Mouse (Mus musculus) embryonic facial prominence, embryonic 10.5 days (tissue): ENCODE measurements around the gene Creb3. TPM values are rescaled to one million over a fixed set of nuclear protein-coding genes. Genes with fewer than 3 reads are reported as not detected.
A peak's percentile ranks its signal among the peaks of the same experiment; 100 is the strongest.

Experiments
- DNase-seq: peaks from one replicate; pipeline ENCODE4 v3.0.0-alpha.2; 2017; ENCODE audit warnings: low spot score
- H3K27ac ChIP-seq: fragments of 300-500 bp; sonication (generic); replicated peaks from 2 replicates; pipeline ENCODE4 v1.5.1; 2016; ENCODE audit warnings: mild to moderate bottlenecking
- H3K27me3 ChIP-seq: fragments of 300-500 bp; sonication (generic); replicated peaks from 2 replicates; pipeline ENCODE4 v1.6.1; 2016; ENCODE audit warnings: low read depth, mild to moderate bottlenecking; ENCODE audit not compliant: poor library complexity, severe bottlenecking
- H3K36me3 ChIP-seq: fragments of 300-500 bp; sonication (generic); replicated peaks from 2 replicates; pipeline ENCODE4 v1.6.1; 2016; ENCODE audit warnings: mild to moderate bottlenecking, moderate library complexity
- H3K4me1 ChIP-seq: fragments of 300-500 bp; sonication (generic); 2 replicates; pipeline ENCODE4 v1.6.1; 2016
- H3K4me3 ChIP-seq: fragments of 300-500 bp; sonication (generic); 2 replicates; pipeline ENCODE4 v1.5.1; 2016; ENCODE audit warnings: mild to moderate bottlenecking, moderate library complexity
- H3K9me3 ChIP-seq: fragments of 300-500 bp; sonication (generic); 2 replicates; pipeline ENCODE4 v1.6.1; 2016; ENCODE audit warnings: mild to moderate bottlenecking
- WGBS: fragments of 180-500 bp; shearing (Covaris S2); methylation state at CpG from one replicate; pipeline ENCODE4 v1.1.7; 2016; 5-methylcytosine and 5-hydroxymethylcytosine counted together
- polyA plus RNA-seq: library from polyadenylated mRNA; unstranded; fragments of >200 nt; fragmentation: Nextera tagmentation; extraction: Ambion mirVana; gene quantifications from 2 replicates; pipeline ENCODE4 v1.2.1, GENCODE M21; 2016

The Creb3 gene
- polyA plus RNA-seq, result 35.7 and 36.0 TPM in 2 replicates

DNA sequence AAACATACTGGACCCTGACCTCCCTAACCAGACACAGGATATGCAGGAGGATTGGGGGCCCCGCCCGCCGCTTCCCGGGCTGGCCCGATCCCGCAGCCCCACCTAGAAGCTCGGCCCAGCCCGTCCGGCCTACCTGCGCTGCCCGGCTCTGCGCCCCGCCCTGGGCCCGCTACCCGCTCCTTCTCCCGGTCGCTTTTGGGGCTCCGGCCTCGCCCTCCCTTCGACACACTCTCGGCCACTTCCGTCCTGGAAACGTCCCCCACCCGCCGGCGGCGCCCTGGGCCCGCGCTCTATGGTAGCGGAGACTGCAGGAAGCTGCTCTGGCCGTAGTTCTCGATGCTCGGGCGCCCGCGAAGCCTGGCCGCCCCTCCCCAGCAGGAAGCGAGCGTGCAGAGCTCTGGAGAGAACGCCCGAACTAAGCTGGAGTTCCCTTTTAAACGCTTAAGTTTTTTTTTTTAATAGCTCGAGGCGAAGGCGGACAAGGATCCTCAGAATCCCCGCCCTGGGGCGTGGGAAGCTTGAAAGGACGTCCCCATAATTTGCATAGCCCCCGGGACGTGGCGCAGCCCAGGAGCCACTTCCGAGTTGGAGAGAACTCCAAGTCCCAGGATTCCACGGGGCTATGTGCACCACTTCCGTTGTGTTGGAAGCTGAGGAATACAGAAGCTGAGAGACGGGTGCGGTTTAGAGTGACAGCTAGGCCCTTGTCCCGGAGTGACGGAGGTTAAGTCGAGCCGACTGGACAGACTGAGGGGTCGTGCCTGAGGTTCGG is at the start of gene Creb3, which contains the start of gene Tln1:
Creb3 (plus strand) TSS at position 336 of the 772 bp plus-strand sequence.
Tln1 (minus strand) TSS at position 695 of the 772 bp plus-strand sequence.
- under 1% methylated on average over 62 of the region's 62 CpGs for WGBS
- peaks cover 58% of the 10 kb centered on the region for H3K4me1 ChIP-seq

DNA sequence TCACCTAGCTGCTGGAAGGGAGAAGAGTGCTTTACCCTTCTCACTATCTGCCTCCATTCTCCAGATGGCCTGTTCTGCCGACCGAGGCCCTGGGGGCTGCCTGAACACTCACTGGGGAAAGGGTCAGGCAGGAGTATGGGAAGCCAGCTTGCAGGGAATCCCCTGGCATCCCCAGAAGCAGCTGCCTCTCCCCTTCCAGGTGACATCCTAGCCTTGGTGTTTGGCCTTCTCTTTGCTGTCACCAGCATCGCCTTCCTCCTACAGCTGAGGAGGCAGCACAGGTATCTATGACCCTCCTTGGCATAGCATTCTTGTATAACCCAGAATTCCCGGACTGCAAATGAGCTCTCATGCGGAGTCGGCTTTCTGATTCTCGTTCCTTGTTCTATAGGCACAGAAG is 49.5 kb upstream of the Creb3 start:
- Histone ChIP-seq H3K27ac (no peak overlapping the region), H3K27me3 (peaks cover 33% of the 10 kb centered on the region), H3K36me3 (peaks cover 20% of the 10 kb centered on the region), H3K4me3 (no peak overlapping the region), H3K4me1 (peaks cover 33% of the 10 kb centered on the region), H3K9me3 (no peaks in the 10 kb centered on the region)
- 72% methylated on average over 7 of the region's 7 CpGs for WGBS
- DNase-seq, result no peak

More for the DNA sequence above, at the start of gene Creb3, which contains the start of gene Tln1:
- H3K27me3 ChIP-seq, result no peaks in the 10 kb centered on the region
- peak within 1 kb of the TSS; percentile 94 for H3K4me3 ChIP-seq
- peak; percentile 94 for DNase-seq
- peak within 1 kb of the TSS; percentile 97 for H3K27ac ChIP-seq
- H3K36me3 ChIP-seq, result peaks cover 35% of the 10 kb centered on the region
- H3K9me3 ChIP-seq, result no peaks in the 10 kb centered on the region

DNA sequence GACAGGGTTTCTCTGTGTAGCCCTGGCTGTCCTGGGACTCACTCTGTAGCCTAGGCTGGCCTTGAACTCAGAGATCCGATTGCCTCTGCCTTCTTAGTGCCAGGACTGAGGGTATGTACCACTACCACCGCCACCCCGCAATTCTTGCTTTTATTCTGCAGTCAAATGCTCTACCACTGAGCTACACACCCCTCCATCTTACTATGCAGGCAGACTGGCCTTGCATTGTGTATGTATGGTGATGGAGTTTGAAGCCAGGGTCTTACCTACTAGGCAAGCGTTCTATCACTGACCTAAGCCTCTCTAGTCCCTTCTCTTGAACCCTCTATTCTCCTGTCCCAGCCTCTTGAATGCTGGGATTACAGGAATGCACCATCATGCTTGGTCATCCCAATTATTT is 48.8 kb upstream of the Creb3 start:
- Histone ChIP-seq H3K4me3 (no peak overlapping the region), H3K4me1 (peaks cover 31% of the 10 kb centered on the region), H3K36me3 (peaks cover 25% of the 10 kb centered on the region), H3K27ac (no peak overlapping the region), H3K9me3 (no peaks in the 10 kb centered on the region), H3K27me3 (peaks cover 33% of the 10 kb centered on the region)
- WGBS, result 86% methylated on average over 4 of the region's 4 CpGs
- no peak for DNase-seq

DNA sequence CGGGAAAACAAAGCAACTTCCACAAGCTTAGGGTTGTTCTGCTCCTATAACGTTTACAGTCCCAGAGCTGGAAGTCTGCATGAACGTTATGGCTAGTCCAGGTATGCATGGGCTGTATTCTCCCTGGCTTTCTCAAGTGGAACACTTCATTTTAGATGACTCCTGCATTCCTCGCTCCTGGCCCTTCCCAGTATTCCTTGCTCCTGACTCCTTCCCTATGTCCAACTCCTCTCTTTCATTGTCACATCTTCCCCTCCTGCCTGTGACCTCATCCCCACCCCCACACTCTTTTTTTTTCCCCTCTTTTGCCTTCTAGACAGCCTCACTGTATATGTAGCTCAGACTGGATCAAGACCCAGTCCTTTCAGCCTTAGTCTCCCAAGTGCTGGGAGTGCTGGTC is 48.3 kb upstream of the Creb3 start:
- H3K9me3 ChIP-seq, result no peaks in the 10 kb centered on the region
- no peak overlapping the region for H3K27ac ChIP-seq
- DNase-seq, result no peak
- peaks cover 27% of the 10 kb centered on the region for H3K36me3 ChIP-seq
- 80% methylated on average over 4 of the region's 4 CpGs for WGBS
- H3K4me3 ChIP-seq, result no peak overlapping the region
- H3K27me3 ChIP-seq, result peaks cover 33% of the 10 kb centered on the region
- H3K4me1 ChIP-seq, result peaks cover 31% of the 10 kb centered on the region

DNA sequence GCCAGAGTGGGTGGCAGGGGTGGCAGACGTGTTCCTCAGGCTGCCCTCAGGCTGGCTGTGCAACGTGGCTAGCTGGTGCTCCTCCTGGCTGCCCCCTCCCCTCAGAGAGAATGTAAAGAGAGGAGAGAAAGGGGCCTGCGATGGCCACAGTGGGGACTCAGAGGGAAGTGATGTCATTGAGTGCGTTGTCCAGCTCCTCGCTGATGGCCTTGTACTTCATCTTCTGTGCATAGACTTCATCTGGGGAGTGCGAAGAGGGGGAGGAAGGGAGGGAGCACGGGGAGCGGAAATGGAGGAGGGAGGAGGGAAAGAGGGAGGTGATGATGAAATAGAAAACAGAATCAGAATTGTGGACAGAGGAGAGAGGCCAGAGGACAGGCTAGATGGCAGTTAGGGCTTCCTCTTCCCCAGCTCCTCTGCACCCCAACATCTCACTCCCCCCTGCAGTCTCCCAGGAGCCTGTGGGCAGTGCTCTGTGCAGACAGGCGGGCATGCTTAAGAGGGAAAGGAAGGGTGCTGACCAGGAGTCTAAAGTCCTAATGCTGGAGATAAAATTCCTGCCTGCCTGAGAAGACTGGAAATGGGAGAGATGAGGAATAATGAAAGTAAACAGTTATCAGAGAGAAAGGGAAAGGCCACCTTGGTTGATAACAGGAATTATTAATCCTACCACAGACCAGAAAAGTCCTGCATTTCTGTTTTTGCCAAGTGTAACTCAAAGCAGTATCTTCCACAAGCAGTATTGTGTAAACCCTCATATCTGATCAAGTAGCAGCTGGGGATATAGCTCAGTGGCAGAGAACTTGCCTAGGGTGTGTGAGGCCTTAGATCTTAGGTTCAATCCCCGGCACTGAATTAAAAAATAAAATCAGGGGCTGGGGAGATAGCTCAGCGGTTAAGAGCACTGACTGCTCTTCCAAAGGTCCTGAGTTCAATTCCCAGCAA is 46.1 kb upstream of the Creb3 start:
- Histone ChIP-seq H3K4me1 (peaks cover 45% of the 10 kb centered on the region), H3K9me3 (no peaks in the 10 kb centered on the region), H3K4me3 (no peak overlapping the region), H3K27me3 (peaks cover 35% of the 10 kb centered on the region), H3K27ac (no peak overlapping the region), H3K36me3 (peaks cover 30% of the 10 kb centered on the region)
- DNase-seq, result no peak
- WGBS, result 71% methylated on average over 11 of the region's 11 CpGs

DNA sequence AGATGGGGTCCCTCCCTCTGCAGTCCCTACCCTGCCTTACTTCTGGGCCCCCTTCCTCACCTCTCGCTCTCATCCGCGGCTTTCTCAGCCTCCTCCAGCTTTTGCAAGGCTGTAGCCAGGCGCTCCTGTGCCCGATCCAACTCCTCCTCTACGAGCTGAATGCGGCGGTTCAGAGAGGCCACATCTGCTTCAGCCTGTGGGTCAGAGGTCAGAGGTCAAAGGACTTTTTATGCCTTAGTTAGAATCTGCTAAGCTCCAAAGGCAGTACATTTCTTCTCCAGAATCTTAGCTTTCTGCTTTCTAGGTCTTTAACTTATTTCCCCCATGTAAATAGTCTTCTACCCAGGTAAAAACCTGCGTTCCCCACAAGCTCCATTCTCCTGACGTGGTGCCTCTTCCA is 42.6 kb upstream of the Creb3 start:
- 12% methylated on average over 10 of the region's 10 CpGs for WGBS
- peak; percentile 39 for DNase-seq
- Histone ChIP-seq H3K9me3 (no peaks in the 10 kb centered on the region), H3K27ac (no peak overlapping the region), H3K4me3 (peak overlapping the region; percentile 39), H3K27me3 (peaks cover 65% of the 10 kb centered on the region), H3K36me3 (peaks cover 30% of the 10 kb centered on the region), H3K4me1 (peaks cover 72% of the 10 kb centered on the region)

DNA sequence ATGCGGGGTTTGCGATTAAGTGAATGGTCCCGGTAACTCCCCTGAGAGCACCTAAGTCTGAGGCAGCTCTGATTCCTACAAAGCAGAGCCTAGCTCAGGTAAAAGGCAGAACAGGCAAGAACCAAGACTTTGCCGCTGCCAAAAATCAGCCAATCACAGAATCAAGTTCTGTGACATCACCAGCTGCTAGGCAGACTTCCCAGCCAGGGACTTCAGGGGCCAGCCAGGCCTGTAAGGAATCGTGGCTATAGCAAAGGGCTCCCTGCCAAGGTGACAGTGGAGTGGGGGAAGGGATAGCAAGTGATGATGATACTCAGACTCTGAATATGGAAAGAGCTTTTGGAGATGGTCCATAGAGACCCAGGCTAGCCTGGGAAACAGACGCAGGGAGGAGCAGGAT is 42.2 kb upstream of the Creb3 start:
- Histone ChIP-seq H3K4me3 (peak overlapping the region; percentile 39), H3K36me3 (peaks cover 30% of the 10 kb centered on the region)
- peak; percentile 88 for DNase-seq

DNA sequence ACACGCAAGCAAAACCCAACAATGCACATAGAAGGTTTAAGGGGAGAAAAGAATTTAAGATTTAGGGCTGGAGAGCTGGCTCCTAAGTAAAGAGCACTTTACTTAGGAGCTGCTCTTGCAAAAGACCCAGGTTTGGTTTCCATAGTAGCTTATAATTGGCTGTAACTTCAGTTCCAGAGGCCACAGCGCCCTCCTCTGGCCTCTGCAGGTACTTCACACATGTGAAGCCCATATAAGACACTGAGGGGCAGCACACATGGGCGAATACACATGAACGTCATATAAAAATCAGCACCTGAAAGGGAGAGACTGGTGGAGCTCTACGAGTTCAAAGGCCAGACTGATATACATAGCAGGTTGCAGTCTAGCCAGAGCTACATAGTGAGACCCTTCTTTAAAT is 34.3 kb upstream of the Creb3 start:
- DNase-seq, result no peak
- H3K27me3 ChIP-seq, result peaks cover 43% of the 10 kb centered on the region
- peaks cover 20% of the 10 kb centered on the region for H3K4me1 ChIP-seq
- H3K9me3 ChIP-seq, result no peaks in the 10 kb centered on the region
- H3K4me3 ChIP-seq, result no peak overlapping the region
- no peak overlapping the region for H3K27ac ChIP-seq
- WGBS, result 67% methylated on average over 5 of the region's 5 CpGs
- peaks cover 25% of the 10 kb centered on the region for H3K36me3 ChIP-seq

More for the DNA sequence above, 42.2 kb upstream of the Creb3 start:
- Histone ChIP-seq H3K9me3 (no peaks in the 10 kb centered on the region), H3K4me1 (peaks cover 75% of the 10 kb centered on the region), H3K27me3 (peaks cover 70% of the 10 kb centered on the region), H3K27ac (no peak overlapping the region)
- 13% methylated on average over 6 of the region's 6 CpGs for WGBS

DNA sequence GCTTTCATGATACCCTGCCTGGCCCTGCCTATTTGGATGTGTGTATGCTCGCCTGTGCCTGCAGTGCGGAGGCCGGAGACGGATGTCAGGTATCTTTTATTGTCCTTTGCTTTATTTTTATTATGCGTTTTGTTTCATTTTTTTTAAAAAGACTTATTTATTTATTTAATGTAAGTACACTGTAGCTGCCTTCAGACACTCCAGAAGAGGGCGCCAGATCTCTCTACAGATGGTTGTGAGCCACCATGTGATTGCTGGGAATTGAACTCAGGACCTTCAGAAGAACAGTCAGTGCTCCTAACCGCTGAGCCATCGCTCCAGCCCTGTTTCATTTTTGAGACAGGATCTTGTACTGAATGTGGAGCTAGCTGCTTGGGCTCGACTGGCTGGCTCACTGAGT is 33.6 kb upstream of the Creb3 start:
- 76% methylated on average over 9 of the region's 9 CpGs for WGBS
- Histone ChIP-seq H3K9me3 (no peaks in the 10 kb centered on the region), H3K27me3 (peaks cover 37% of the 10 kb centered on the region), H3K36me3 (peaks cover 31% of the 10 kb centered on the region), H3K27ac (no peak overlapping the region), H3K4me1 (peaks cover 14% of the 10 kb centered on the region), H3K4me3 (no peak overlapping the region)
- no peak for DNase-seq

DNA sequence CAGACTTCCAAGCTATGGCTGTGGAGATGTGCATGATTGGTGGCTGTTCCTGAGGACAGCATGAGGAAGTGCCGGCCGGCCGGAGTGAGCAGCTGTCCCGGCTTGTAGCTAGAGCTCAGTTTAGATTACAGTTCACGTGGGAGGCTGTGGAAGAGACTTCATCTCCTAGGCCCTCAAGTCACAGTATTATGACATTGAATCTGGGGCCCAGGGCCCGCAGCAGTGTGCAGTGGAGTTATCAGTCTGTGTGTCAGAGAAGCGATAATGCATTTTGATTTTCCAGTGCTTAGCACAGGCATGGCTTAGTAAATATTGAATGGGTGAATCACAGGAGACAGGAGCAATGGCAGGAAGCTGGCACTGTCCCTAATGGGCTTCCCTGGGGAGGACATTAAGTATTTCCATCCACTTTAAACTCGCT is 32.0 kb upstream of the Creb3 start:
- H3K27me3 ChIP-seq, result peaks cover 21% of the 10 kb centered on the region
- WGBS, result 75% methylated on average over 8 of the region's 8 CpGs
- H3K36me3 ChIP-seq, result peaks cover 47% of the 10 kb centered on the region
- no peak overlapping the region for H3K4me3 ChIP-seq
- DNase-seq, result no peak
- no peak overlapping the region for H3K27ac ChIP-seq
- H3K9me3 ChIP-seq, result no peaks in the 10 kb centered on the region
- H3K4me1 ChIP-seq, result no peaks in the 10 kb centered on the region

DNA sequence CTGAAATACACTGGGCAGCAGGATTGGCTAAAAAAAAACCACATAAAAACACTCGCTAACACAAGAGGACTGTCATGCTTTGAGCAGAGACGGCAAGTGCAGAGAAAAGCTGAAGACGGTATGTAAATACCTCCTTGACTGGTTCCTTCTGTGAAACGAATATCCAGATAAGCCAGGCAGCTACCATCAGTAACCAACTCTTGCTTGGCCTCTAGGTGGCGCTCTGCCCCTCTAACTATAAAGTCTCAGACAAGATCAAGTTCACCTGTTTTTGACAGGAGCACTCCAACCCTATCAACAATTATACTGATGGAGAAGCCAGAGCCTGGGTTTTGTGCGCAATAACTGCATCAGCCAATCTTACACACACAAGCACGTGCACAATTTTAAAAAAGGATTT is 31.6 kb upstream of the Creb3 start:
- 22% methylated on average over 7 of the region's 7 CpGs for WGBS
- Histone ChIP-seq H3K9me3 (no peaks in the 10 kb centered on the region), H3K27ac (no peak overlapping the region), H3K4me1 (no peaks in the 10 kb centered on the region), H3K36me3 (peaks cover 52% of the 10 kb centered on the region), H3K27me3 (peaks cover 16% of the 10 kb centered on the region), H3K4me3 (no peak overlapping the region)
- peak; percentile 78 for DNase-seq

DNA sequence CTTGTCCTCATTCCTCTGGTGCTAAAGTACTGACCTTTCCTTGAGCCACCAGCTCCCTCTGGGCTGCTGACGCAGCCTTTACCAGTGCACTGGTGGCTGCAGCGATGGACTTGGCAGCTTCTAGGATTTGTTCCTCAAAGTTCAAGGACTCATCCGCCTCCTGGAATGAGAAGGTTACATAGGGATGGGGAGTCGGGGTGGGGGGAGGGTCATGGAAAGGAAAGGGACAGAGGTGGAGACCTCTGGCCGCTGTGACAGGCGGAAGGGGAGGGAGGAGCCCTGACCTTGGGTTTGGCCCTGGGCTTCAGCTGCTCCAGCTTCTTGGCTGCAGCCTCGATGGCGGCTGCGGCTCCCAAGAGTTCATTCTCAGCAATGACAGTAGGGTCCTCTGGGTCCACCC is 28.9 kb upstream of the Creb3 start:
- Histone ChIP-seq H3K27ac (no peak overlapping the region), H3K4me3 (no peak overlapping the region), H3K27me3 (no peaks in the 10 kb centered on the region), H3K4me1 (no peaks in the 10 kb centered on the region), H3K9me3 (no peaks in the 10 kb centered on the region), H3K36me3 (peaks cover 79% of the 10 kb centered on the region)
- no peak for DNase-seq
- WGBS, result 82% methylated on average over 9 of the region's 9 CpGs
